Mouse (Mus musculus) ovary, postnatal 36 days (tissue): ENCODE measurements at regions not wholly inside any gene's neighbourhood (a gene's known extent, or its start where the extent isn't known, plus 50 kb on each side); places are given as distances from the start of the nearest gene placed in this dataset.
A peak's percentile ranks its signal among the peaks of the same experiment; 100 is the strongest.

Experiments
- DNase-seq: peaks from one replicate; pipeline ENCODE4 v3.0.0; 2022; ENCODE audit warnings: low spot score, mixed read lengths

- no peak for DNase-seq
Observed at GRCm38 (mm10) chr3:143417401-143417800, 535.6 kb upstream of the Pkn2 start.

GRCm38 (mm10) chr3:143411655-143412054 is 529.9 kb upstream of the Pkn2 start:
- no peak for DNase-seq

- no peak for DNase-seq
Observed at GRCm38 (mm10) chr3:143398966-143399365, 517.2 kb upstream of the Pkn2 start.

- no peak for DNase-seq
Observed at GRCm38 (mm10) chr3:143384357-143384756, 502.6 kb upstream of the Pkn2 start.

GRCm38 (mm10) chr3:143379193-143379592 is 497.4 kb upstream of the Pkn2 start:
- peak; percentile 73 for DNase-seq

- DNase-seq = no peak
Observed at GRCm38 (mm10) chr3:143377446-143377845, 495.6 kb upstream of the Pkn2 start.

- no peak for DNase-seq
Observed at GRCm38 (mm10) chr3:143375527-143376061, 493.8 kb upstream of the Pkn2 start.

- DNase-seq = no peak
Observed at GRCm38 (mm10) chr3:143373501-143373900, 491.7 kb upstream of the Pkn2 start.

- no peak for DNase-seq
Observed at GRCm38 (mm10) chr3:143369002-143369401, 487.2 kb upstream of the Pkn2 start.

GRCm38 (mm10) chr3:143340032-143340431 is 458.2 kb upstream of the Pkn2 start:
- no peak for DNase-seq

- no peak for DNase-seq
Observed at GRCm38 (mm10) chr3:143333339-143333738, 451.5 kb upstream of the Pkn2 start.

GRCm38 (mm10) chr3:143328521-143328920 is 446.7 kb upstream of the Pkn2 start:
- DNase-seq = no peak

GRCm38 (mm10) chr3:143327652-143328051 is 445.8 kb upstream of the Pkn2 start:
- DNase-seq = no peak

GRCm38 (mm10) chr3:143316457-143316856 is 434.7 kb upstream of the Pkn2 start:
- no peak for DNase-seq

- no peak for DNase-seq
Observed at GRCm38 (mm10) chr3:143291793-143292192, 410.0 kb upstream of the Pkn2 start.

GRCm38 (mm10) chr3:143264132-143264531 is 382.3 kb upstream of the Pkn2 start:
- no peak for DNase-seq

GRCm38 (mm10) chr3:143252643-143253042 is 370.8 kb upstream of the Pkn2 start:
- DNase-seq = no peak

- DNase-seq = no peak
Observed at GRCm38 (mm10) chr3:143252008-143252407, 370.2 kb upstream of the Pkn2 start.

- DNase-seq = no peak
Observed at GRCm38 (mm10) chr3:143242691-143243090, 360.9 kb upstream of the Pkn2 start.

GRCm38 (mm10) chr3:143240545-143241383 is 359.0 kb upstream of the Pkn2 start:
- no peak for DNase-seq

GRCm38 (mm10) chr3:143238546-143238945 is 356.7 kb upstream of the Pkn2 start:
- no peak for DNase-seq

- DNase-seq = no peak
Observed at GRCm38 (mm10) chr3:143223999-143224729, 342.4 kb upstream of the Pkn2 start.
